Mouse (Mus musculus): ENCODE measurements around the gene Cadps.

The Cadps gene

GRCm38 (mm10) chr14:12391167-12391566 is 431.7 kb downstream of the Cadps start:
- no peak for DNase-seq (ENCODE audit: low spot score)

GRCm38 (mm10) chr14:12388806-12389436 is 434.0 kb downstream of the Cadps start:
- no peak for DNase-seq (ENCODE audit: low spot score)

GRCm38 (mm10) chr14:12388192-12388795 is 434.6 kb downstream of the Cadps start:
- DNase-seq (ENCODE audit: low spot score): no peak

GRCm38 (mm10) chr14:12387176-12387575 is 435.7 kb downstream of the Cadps start:
- DNase-seq (ENCODE audit: low spot score): no peak

DNA sequence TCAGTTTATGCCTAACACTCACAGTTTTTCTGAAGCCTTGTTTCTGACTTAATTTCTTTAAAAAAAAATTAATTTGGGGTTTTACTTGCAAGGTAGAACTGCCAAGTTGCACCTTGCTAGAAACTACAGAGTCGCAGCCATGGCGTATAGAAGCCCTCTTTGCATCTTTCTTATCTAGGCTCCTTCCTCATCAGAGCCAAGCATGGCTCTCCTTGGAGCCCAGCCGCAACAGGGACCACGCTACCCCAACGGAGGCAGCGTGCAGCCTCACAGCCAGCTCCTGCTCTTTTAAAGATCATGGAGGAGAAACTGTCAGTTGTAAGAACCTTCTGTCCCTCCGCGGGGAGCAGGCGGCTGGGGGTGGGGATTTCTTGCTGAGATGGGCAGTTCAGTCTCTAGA is 445.0 kb downstream of the Cadps start:
- no peak for DNase-seq (ENCODE audit: low spot score)

GRCm38 (mm10) chr14:12377289-12377688 is 445.6 kb downstream of the Cadps start:
- DNase-seq (ENCODE audit: low spot score): no peak

DNA sequence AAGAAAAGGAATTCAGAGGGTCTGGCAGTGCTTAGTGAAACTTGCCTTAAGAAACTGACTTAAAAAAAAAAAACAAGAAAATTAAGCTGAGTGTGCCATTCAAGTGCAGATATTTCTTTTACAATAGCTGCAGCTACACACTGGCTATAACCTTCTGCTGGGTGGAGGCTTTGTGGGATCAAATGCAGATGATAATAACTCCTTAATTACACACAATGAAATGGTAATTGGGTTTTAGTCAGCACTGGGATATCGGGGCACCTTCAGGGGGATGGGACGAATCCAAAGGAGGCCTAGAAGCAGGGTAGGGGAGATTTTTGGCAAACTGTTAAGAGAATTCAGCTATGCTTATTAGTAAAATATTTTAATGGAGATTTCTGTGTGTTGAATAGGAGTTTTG is 447.4 kb downstream of the Cadps start:
- no peak for DNase-seq (ENCODE audit: low spot score)

DNA sequence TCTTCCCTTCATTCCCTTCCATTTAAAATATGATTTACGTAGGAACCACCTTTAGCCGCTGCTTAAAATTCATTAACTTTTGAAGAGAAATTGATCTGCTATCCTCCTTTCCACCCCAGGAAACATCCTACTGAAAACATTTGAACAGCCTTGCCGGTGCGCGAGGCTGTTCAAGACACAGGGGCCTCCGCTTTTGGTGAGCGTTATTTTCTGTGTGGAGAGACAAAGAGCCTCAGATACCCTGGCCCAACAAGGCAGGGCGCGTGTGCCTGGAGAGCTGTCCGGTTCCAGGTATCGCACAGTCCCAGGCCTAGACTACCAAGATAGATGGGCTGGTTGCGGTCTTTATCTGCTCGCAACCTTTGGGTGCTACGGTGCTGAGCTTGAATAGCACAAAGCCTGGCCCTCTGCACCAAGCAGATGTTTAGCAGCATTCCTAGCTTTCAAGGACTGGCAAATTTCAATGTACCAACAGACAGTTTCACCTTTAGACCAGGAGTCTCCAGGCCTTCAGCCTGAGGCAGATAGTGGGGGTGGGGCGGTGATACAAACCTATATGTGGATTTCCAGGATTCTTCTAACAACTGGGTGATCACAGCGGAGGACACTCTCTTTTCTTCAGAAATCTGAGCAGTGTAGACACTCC is 472.5 kb downstream of the Cadps start:
- DNase-seq (ENCODE audit: low spot score): no peak

GRCm38 (mm10) chr14:12349334-12350090 is 473.4 kb downstream of the Cadps start:
- no peak for DNase-seq (ENCODE audit: low spot score)

DNA sequence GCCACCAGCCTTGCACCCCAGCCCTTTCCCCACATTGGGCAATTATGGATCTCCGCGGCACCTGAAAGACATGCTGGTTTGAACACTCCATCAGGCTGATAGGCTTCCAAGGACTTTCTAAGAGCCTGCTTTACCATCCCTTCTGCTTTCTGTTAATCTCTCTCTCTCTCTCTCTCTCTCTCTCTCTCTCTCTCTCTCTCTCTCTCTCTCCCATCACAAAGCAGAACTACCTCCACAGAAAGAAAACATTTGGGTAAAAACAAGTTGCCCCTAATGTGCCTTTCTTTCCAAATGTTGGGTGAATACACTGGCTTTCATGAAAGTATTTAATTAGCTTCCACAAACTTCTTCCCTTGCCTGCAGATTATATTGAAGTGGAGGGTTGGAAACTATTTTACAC is 474.8 kb downstream of the Cadps start, which contains the start of gene Fezf2:
Gene Fezf2 (minus strand): TSS at position 101 of the 400 bp plus-strand sequence.
- DNase-seq (ENCODE audit: low spot score): no peak

DNA sequence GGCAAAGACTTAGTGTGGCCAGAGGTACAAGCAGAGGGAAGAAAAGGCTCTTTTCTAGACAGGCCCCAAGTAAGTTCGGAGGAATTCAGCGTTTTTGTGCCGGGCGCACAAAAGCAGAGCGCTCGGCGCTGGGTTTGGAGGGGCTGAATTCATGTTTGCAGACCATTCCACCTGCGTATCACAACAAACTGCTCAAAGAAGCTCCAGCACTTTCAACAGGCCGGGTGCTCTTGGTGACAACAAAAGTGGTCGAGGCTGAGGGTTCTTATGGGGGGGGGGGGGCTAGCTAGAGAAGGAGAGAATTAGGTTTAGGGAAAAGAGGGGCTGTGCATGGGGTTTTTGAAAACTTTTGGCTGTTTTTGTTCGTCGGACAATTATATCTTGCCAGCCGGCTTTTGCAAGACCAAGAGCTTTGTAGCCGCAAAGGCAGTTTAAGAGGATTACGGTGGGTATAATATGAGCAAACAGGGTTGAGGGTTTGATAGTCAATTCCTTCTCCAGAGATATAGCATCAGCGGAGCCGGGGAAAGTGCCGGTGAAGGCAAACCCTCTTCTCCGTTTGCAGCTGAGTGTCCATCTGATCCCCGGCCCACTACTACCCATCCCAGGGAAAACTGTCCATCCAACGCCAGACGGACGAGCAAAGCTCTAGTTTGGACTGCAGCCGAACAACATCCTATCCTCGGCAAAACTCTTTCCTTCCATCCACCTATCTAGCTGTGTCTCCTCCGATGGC is 475.8 kb downstream of the Cadps start:
- DNase-seq (ENCODE audit: low spot score): no peak

GRCm38 (mm10) chr14:12346011-12346864 is 476.6 kb downstream of the Cadps start:
- DNase-seq (ENCODE audit: low spot score): no peak

GRCm38 (mm10) chr14:12345241-12345921 is 477.5 kb downstream of the Cadps start:
- DNase-seq (ENCODE audit: low spot score): no peak

DNA sequence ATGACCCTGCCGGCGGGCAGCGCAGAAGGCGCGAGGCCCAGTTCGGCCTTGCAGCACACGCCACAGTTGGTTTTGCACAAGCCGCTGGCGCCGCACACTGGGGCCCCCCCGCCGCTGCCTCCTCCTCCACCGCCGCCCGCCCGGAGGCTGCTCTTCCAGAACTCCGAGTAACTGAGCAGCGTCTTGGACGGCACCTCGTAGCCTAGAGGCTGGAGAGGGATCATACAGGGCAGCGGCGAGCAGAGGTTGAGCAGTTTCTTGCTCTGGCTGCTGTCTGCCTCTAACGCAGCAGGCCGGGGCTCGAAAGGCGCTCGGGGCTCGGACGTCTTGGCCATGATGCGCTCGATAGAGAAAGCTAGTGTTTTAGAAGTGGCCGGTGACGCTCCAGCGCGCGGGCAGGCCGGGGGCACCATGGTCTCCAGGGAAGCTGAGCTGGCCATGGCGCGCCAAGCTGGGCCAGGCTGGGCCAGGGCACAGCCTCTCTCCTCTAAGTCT is 478.1 kb downstream of the Cadps start:
- DNase-seq (ENCODE audit: low spot score): no peak

DNA sequence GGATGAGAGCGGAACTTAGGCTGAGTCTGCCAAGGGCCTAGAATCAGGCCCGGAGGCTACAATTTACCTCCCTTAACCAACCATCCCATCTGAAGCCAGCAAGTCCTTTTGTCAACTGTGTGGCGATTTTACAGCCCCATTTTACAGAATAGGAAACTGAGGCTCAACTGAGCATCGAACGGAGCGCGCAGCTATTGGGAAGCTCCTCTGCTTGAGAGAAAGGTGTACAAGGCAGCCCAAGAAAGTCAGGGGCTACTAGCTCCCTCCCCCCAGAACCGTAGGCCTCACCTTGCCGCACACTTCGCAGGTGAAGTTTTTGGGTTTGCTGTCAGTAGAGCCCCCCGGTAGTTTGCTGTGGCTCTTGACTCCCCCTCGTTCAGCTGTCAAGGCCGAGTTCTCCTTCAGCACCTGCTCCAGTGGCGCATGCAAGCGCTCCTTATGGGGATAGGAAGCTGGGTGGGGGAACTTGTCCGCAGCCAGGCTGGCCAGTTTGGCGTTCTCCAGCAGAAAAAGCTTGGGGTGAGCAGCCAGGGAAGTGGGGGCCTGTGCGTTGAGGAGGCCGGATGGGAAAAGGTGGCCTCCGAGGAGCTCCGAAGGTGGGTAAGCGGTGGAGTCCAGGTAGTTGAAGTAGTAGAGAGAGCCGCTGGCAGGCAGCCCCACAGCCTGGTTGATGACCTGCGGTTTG is 478.7 kb downstream of the Cadps start:
- DNase-seq (ENCODE audit: low spot score): no peak

GRCm38 (mm10) chr14:12343451-12343941 is 479.4 kb downstream of the Cadps start:
- no peak for DNase-seq (ENCODE audit: low spot score)

- no peak for DNase-seq (ENCODE audit: low spot score)
These were observed 480.3 kb downstream of the Cadps start for GRCm38 (mm10) chr14:12342458-12343131.

GRCm38 (mm10) chr14:12341789-12342457 is 481.0 kb downstream of the Cadps start:
- no peak for DNase-seq (ENCODE audit: low spot score)

All from urinary bladder, postnatal 25 days (tissue).